Comparison of ENCODE assay signal across 9 mouse cellular contexts in the genomic region with DNA sequence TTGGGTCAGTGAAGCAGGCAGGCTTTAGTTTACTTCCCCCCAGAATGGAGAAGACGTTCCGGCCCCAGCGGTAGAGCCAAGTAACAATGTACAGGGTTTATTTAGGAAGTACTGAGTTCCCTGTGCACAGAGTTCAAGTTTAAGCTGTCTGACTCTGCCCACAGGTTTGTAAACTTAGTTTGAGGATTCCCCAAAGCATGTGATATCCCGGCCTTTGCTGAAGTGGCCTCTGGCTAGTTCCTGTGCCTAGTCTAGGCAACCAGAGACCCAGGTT.
DNase-seq lines count a peak whose midpoint lies in the region; ATAC-seq and TF ChIP-seq lines count a peak whose summit lies in the region.
"Had no signal": no experiment of that assay in that cellular context is flagged by ENCODE, and none has a peak within 500 bp of the region (broad histone marks: within the 10 kb centered on the region; RNA-seq: fewer than 3 reads in every experiment).

No protein-coding gene starts in this region.

- H3K36me3 ChIP-seq in forebrain, embryonic 15.5 days, result no peaks in the 10 kb centered on the region
- H3K36me3 ChIP-seq in limb, embryonic 14.5 days (ENCODE audit: control insufficient read depth, insufficient read depth, low read length), result peaks cover 6% of the 10 kb centered on the region; the same call in 1 of the 2 replicates
- H3K36me3 ChIP-seq in neural tube, embryonic 15.5 days, result no peaks in the 10 kb centered on the region

- H3K27me3 ChIP-seq in forebrain, embryonic 15.5 days, result no peaks in the 10 kb centered on the region
- no peaks in the 10 kb centered on the region for H3K27me3 ChIP-seq in limb, embryonic 14.5 days (ENCODE audit: control insufficient read depth, insufficient read depth, low read length)
- no peaks in the 10 kb centered on the region for H3K27me3 ChIP-seq in neural tube, embryonic 15.5 days (replicated peaks)

- H3K9ac ChIP-seq in forebrain, embryonic 15.5 days (replicated peaks), result no peak overlapping the region
- H3K9ac ChIP-seq in limb, embryonic 14.5 days (ENCODE audit: low read depth, low read length, severe bottlenecking), result peak overlapping the region; percentile 88
- H3K9ac ChIP-seq in neural tube, embryonic 15.5 days (replicated peaks), result peak overlapping the region; percentile 61; the same call in 1 of the 2 replicates

- no peak for TF ChIP-seq CTCF in lung, adult 2 months (IDR thresholded peaks at IDR 0.05; ENCODE audit: insufficient read depth, low read length)

- peak overlapping the region; percentile 74 for H3K4me3 ChIP-seq in lung, adult 2 months (replicated peaks; ENCODE audit: extremely low read depth, low read depth, low read length)
- peak overlapping the region; percentile 60; the same call in 1 of the 2 replicates for H3K4me3 ChIP-seq in forebrain, embryonic 15.5 days
- peak overlapping the region; percentile 84 for H3K4me3 ChIP-seq in limb, embryonic 14.5 days (replicated peaks; ENCODE audit: low read length)
- H3K4me3 ChIP-seq in neural tube, embryonic 15.5 days (replicated peaks), result peak overlapping the region; percentile 51

- no peak for ATAC-seq in forebrain, embryonic 15.5 days (replicated peaks)
- no peak for ATAC-seq in limb, embryonic 14.5 days (ENCODE audit: low FRiP score, low read depth)
- no peak for ATAC-seq in neural tube, embryonic 15.5 days (ENCODE audit: low FRiP score)

- no peak for TF ChIP-seq POLR2A in lung, adult 2 months (IDR thresholded peaks at IDR 0.05; ENCODE audit: borderline replicate concordance, extremely low read depth, low read depth, low read length)
- TF ChIP-seq POLR2A in limb, embryonic 14.5 days (IDR thresholded peaks at IDR 0.05; ENCODE audit: borderline replicate concordance, extremely low read depth, insufficient read depth, insufficient read length), result no peak

- H3K4me2 ChIP-seq in forebrain, embryonic 15.5 days (replicated peaks), result peak overlapping the region; percentile 94
- H3K4me2 ChIP-seq in limb, embryonic 14.5 days (replicated peaks; ENCODE audit: low read depth, low read length, severe bottlenecking), result peak overlapping the region; percentile 79
- H3K4me2 ChIP-seq in neural tube, embryonic 15.5 days, result peak overlapping the region; percentile 97

- 0 out of 2 replicates have a peak overlapping the region, but pooled peaks have one; percentile 2 for H3K27ac ChIP-seq in forebrain, embryonic 15.5 days (replicated peaks)
- peak overlapping the region; percentile 78; the same call in 1 of the 2 replicates for H3K27ac ChIP-seq in limb, embryonic 14.5 days (replicated peaks; ENCODE audit: low read depth, low read length)
- no peak overlapping the region for H3K27ac ChIP-seq in neural tube, embryonic 15.5 days (replicated peaks)

- H3K9me3 ChIP-seq in forebrain, embryonic 15.5 days, result no peaks in the 10 kb centered on the region
- H3K9me3 ChIP-seq in limb, embryonic 14.5 days (ENCODE audit: control insufficient read depth, low read length), result no peaks in the 10 kb centered on the region
- H3K9me3 ChIP-seq in neural tube, embryonic 15.5 days (replicated peaks), result no peaks in the 10 kb centered on the region

- DNase-seq in lung, adult 2 months, result no peak
- no peak for DNase-seq in lung, postnatal 25 days (ENCODE audit: low spot score)
- no peak for DNase-seq in limb, embryonic 14.5 days (ENCODE audit: low spot score)
- DNase-seq in left cerebral cortex, adult 8-10 months (ENCODE audit: low spot score in 2 of 2), result no peak
- no peak for DNase-seq in adrenal gland, adult 8-10 months
- DNase-seq in right cerebral cortex, adult 18-20 months, result no peak
- DNase-seq: right cerebral cortex, postnatal 4 days had no signal

- WGBS in lung, adult 2 months, result 34% methylated on average over 4 of the region's 4 CpGs
- 43% methylated on average over 4 of the region's 4 CpGs for WGBS in forebrain, embryonic 15.5 days
- 20% methylated on average over 4 of the region's 4 CpGs for WGBS in limb, embryonic 14.5 days
- WGBS in neural tube, embryonic 15.5 days, result 59% methylated on average over 4 of the region's 4 CpGs

- H3K4me1 ChIP-seq in lung, adult 2 months (ENCODE audit: control insufficient read depth, insufficient read depth, low read length), result peaks cover 30% of the 10 kb centered on the region
- H3K4me1 ChIP-seq in forebrain, embryonic 15.5 days, result peaks cover 78% of the 10 kb centered on the region
- peaks cover 82% of the 10 kb centered on the region for H3K4me1 ChIP-seq in limb, embryonic 14.5 days (ENCODE audit: control insufficient read depth, insufficient read depth, low read length)
- peaks cover 62% of the 10 kb centered on the region for H3K4me1 ChIP-seq in neural tube, embryonic 15.5 days
